Mouse (Mus musculus): ENCODE results near the gene Tial1. TPM values are rescaled to one million over a fixed set of nuclear protein-coding genes. Genes with fewer than 3 reads are reported as not detected.

Gene Tial1
- polyA plus RNA-seq, 2 experiments = 42.6 to 204 TPM

DNA sequence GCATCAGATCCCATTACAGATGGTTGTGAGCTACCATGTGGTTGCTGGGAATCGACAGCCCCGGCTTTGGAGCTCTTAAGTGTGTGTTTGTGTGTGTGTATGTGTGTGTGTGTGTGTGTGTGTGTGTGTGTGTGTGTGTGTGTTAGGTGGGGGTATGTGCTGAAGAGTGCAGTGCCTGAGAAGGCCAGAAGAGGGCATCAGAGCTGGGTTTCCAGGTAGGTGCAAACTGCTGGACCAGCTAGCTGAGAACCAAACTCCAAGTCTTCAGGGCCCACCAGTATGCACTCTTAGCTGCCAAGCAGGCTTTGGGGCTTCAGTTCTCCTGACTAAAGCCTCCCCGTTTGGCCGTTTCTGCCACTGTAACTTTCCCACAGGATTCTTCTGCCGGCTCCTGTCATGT, 53.3 kb downstream of the Tial1 start:
- no peak overlapping the region for H3K27ac ChIP-seq (replicated peaks; ENCODE audit: low read depth, low read length)
- H3K9ac ChIP-seq (ENCODE audit: low read depth, low read length, severe bottlenecking) = no peak overlapping the region
- H3K4me2 ChIP-seq (replicated peaks; ENCODE audit: low read depth, low read length, severe bottlenecking) = no peak overlapping the region
- WGBS = 86% methylated on average over 5 of the region's 5 CpGs
- H3K4me3 ChIP-seq (replicated peaks; ENCODE audit: low read length) = no peak overlapping the region
- DNase-seq (ENCODE audit: low spot score) = no peak
- TF ChIP-seq POLR2A (IDR thresholded peaks at IDR 0.05; ENCODE audit: borderline replicate concordance, extremely low read depth, insufficient read depth, insufficient read length) = no peak
- no peak for ATAC-seq (ENCODE audit: low FRiP score, low read depth)
- no peaks in the 10 kb centered on the region; the same call in 1 of the 2 replicates for H3K9me3 ChIP-seq (ENCODE audit: control insufficient read depth, low read length)
- H3K36me3 ChIP-seq (ENCODE audit: control insufficient read depth, insufficient read depth, low read length) = no peaks in the 10 kb centered on the region
- H3K4me1 ChIP-seq (ENCODE audit: control insufficient read depth, insufficient read depth, low read length) = peaks cover 4% of the 10 kb centered on the region; the same call in 1 of the 2 replicates
- H3K27me3 ChIP-seq (ENCODE audit: control insufficient read depth, insufficient read depth, low read length) = no peaks in the 10 kb centered on the region

DNA sequence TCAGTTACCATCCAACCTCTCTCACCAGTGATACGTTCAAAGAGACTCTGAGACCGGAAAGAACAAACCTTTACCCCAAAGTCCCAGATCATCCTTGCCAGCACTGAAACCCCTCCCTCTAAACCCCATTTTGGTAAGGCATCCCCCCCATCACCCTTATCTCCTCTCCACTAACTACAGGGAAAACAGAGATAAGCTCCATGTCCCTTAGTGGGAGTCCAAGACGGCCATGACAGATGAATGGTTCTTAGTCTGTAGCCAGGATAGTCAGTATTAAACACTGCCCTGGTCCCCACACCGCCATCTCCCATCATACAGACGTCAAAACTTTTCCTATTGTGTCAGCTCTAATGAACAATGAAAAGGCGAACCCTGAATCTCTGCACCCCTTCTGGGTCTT, 57.5 kb downstream of the Tial1 start:
- ATAC-seq (ENCODE audit: low FRiP score, low read depth) (no peak), DNase-seq (ENCODE audit: low spot score) (no peak)
- no peaks in the 10 kb centered on the region for H3K4me1 ChIP-seq (ENCODE audit: control insufficient read depth, insufficient read depth, low read length)
- WGBS = 84% methylated on average over 6 of the region's 6 CpGs
- no peak overlapping the region for H3K4me3 ChIP-seq (replicated peaks; ENCODE audit: low read length)
- H3K36me3 ChIP-seq (ENCODE audit: control insufficient read depth, insufficient read depth, low read length) = no peaks in the 10 kb centered on the region
- H3K27ac ChIP-seq (replicated peaks; ENCODE audit: low read depth, low read length) = no peak overlapping the region
- TF ChIP-seq POLR2A (IDR thresholded peaks at IDR 0.05; ENCODE audit: borderline replicate concordance, extremely low read depth, insufficient read depth, insufficient read length) = no peak
- no peak overlapping the region for H3K4me2 ChIP-seq (replicated peaks; ENCODE audit: low read depth, low read length, severe bottlenecking)
- no peak overlapping the region for H3K9ac ChIP-seq (ENCODE audit: low read depth, low read length, severe bottlenecking)
- H3K27me3 ChIP-seq (ENCODE audit: control insufficient read depth, insufficient read depth, low read length) = no peaks in the 10 kb centered on the region
- no peaks in the 10 kb centered on the region; the same call in 1 of the 2 replicates for H3K9me3 ChIP-seq (ENCODE audit: control insufficient read depth, low read length)

DNA sequence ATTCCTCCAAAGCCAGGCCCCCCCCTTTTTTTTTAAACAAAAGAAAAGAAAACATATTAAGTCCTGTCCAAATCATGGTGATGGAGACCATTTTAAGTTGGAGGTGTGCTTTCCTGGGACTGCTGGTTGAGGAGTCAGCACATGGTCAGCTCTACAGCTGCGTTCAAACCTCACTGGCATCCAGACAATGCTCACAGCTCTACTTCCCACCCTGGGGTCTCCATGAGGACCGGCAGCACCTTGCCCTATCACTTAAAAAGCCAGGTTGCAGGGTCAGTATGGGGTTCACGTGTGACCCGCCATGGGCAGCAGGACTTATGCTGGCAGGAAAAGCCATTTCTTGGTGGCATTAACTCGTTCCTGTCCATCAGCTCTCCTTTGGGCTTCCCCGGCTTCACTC, 57.9 kb downstream of the Tial1 start:
- Histone ChIP-seq H3K27me3 (ENCODE audit: control insufficient read depth, insufficient read depth, low read length) (no peaks in the 10 kb centered on the region), H3K36me3 (ENCODE audit: control insufficient read depth, insufficient read depth, low read length) (no peaks in the 10 kb centered on the region), H3K9ac (ENCODE audit: low read depth, low read length, severe bottlenecking) (no peak overlapping the region), H3K27ac (replicated peaks; ENCODE audit: low read depth, low read length) (no peak overlapping the region), H3K4me2 (replicated peaks; ENCODE audit: low read depth, low read length, severe bottlenecking) (no peak overlapping the region), H3K4me1 (ENCODE audit: control insufficient read depth, insufficient read depth, low read length) (no peaks in the 10 kb centered on the region), H3K9me3 (ENCODE audit: control insufficient read depth, low read length) (no peaks in the 10 kb centered on the region; the same call in 1 of the 2 replicates), H3K4me3 (replicated peaks; ENCODE audit: low read length) (no peak overlapping the region)
- no peak for TF ChIP-seq POLR2A (IDR thresholded peaks at IDR 0.05; ENCODE audit: borderline replicate concordance, extremely low read depth, insufficient read depth, insufficient read length)
- no peak for ATAC-seq (ENCODE audit: low FRiP score, low read depth)
- 78% methylated on average over 6 of the region's 6 CpGs for WGBS
- no peak for DNase-seq (ENCODE audit: low spot score)

DNA sequence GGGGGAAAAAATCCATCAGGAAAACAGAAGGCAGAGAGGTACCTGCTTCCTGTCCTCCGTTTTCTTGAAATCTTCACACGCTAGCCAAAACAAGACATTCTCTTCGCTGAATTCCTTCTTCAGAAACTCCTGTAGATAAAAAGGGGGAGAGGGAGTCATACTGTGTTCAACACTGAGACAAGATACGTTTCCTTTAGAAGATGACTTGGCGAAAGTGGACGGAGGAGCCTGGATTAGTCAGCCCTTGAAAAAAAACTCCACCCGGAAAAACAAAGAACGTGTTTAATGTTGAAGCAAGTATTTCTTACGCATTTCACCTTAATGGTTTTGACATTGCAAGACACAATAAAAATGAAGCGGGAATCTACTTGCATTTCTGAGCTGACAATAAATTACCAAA, 58.4 kb downstream of the Tial1 start:
- Histone ChIP-seq H3K27ac (replicated peaks; ENCODE audit: low read depth, low read length) (no peak overlapping the region), H3K9ac (ENCODE audit: low read depth, low read length, severe bottlenecking) (no peak overlapping the region), H3K4me1 (ENCODE audit: control insufficient read depth, insufficient read depth, low read length) (no peaks in the 10 kb centered on the region), H3K4me3 (replicated peaks; ENCODE audit: low read length) (no peak overlapping the region), H3K27me3 (ENCODE audit: control insufficient read depth, insufficient read depth, low read length) (no peaks in the 10 kb centered on the region), H3K9me3 (ENCODE audit: control insufficient read depth, low read length) (no peaks in the 10 kb centered on the region), H3K36me3 (ENCODE audit: control insufficient read depth, insufficient read depth, low read length) (no peaks in the 10 kb centered on the region), H3K4me2 (replicated peaks; ENCODE audit: low read depth, low read length, severe bottlenecking) (no peak overlapping the region)
- ATAC-seq (ENCODE audit: low FRiP score, low read depth) = no peak
- no peak for TF ChIP-seq POLR2A (IDR thresholded peaks at IDR 0.05; ENCODE audit: borderline replicate concordance, extremely low read depth, insufficient read depth, insufficient read length)
- no peak for DNase-seq (ENCODE audit: low spot score)
- 80% methylated on average over 10 of the region's 10 CpGs for WGBS

DNA sequence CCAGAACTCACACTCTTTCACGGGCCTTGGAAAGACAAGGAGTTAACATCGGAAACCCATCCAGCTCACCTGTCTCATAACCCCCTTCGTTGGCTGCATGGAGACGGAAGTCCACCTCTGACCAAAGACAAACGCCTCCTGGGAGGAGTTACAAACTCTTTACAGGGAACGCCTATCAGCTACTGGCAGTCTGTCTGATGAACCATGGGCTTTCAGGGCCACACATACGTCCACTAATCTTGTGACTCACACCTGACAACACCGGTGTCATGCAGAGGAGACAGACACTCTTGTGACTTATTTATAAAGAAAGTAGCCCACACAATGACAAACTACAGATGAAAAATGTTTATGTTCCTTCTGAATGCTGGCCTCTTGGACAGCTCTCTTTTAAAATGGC, 58.9 kb downstream of the Tial1 start:
- Histone ChIP-seq H3K27ac (replicated peaks; ENCODE audit: low read depth, low read length) (no peak overlapping the region), H3K4me3 (replicated peaks; ENCODE audit: low read length) (no peak overlapping the region), H3K9me3 (ENCODE audit: control insufficient read depth, low read length) (no peaks in the 10 kb centered on the region), H3K27me3 (ENCODE audit: control insufficient read depth, insufficient read depth, low read length) (no peaks in the 10 kb centered on the region), H3K4me1 (ENCODE audit: control insufficient read depth, insufficient read depth, low read length) (no peaks in the 10 kb centered on the region), H3K4me2 (replicated peaks; ENCODE audit: low read depth, low read length, severe bottlenecking) (no peak overlapping the region), H3K9ac (ENCODE audit: low read depth, low read length, severe bottlenecking) (no peak overlapping the region), H3K36me3 (ENCODE audit: control insufficient read depth, insufficient read depth, low read length) (no peaks in the 10 kb centered on the region)
- ATAC-seq (ENCODE audit: low FRiP score, low read depth) (no peak), DNase-seq (ENCODE audit: low spot score) (no peak)
- no peak for TF ChIP-seq POLR2A (IDR thresholded peaks at IDR 0.05; ENCODE audit: borderline replicate concordance, extremely low read depth, insufficient read depth, insufficient read length)
- 91% methylated on average over 8 of the region's 8 CpGs for WGBS

DNA sequence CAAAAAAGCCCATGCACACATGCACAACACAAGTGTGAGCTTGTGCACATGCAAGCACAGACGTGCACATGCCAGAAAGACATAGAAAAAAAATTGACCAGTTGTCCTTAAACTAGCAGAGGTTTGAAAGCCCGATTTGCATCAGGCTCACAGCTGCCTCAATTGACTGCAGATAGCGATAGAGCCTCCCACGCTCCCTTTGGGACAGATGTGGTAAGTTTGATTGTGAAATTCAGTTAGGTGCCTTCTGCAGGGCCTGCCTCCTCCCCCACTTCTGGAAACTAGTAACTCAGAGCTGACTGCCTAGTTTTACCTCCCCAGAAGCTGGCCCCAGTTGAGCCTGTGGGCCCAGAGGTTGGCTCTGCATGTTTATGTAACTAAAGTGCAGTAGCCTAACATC, 62.9 kb downstream of the Tial1 start:
- no peak overlapping the region for H3K27ac ChIP-seq (replicated peaks; ENCODE audit: low read depth, low read length)
- TF ChIP-seq POLR2A (IDR thresholded peaks at IDR 0.05; ENCODE audit: borderline replicate concordance, extremely low read depth, insufficient read depth, insufficient read length) = no peak
- H3K27me3 ChIP-seq (ENCODE audit: control insufficient read depth, insufficient read depth, low read length) = no peaks in the 10 kb centered on the region
- H3K4me2 ChIP-seq (replicated peaks; ENCODE audit: low read depth, low read length, severe bottlenecking) = no peak overlapping the region
- ATAC-seq (ENCODE audit: low FRiP score, low read depth) = no peak
- no peak for DNase-seq (ENCODE audit: low spot score)
- WGBS = 85% methylated on average over 4 of the region's 4 CpGs
- H3K4me1 ChIP-seq (ENCODE audit: control insufficient read depth, insufficient read depth, low read length) = no peaks in the 10 kb centered on the region
- no peak overlapping the region for H3K4me3 ChIP-seq (replicated peaks; ENCODE audit: low read length)
- no peak overlapping the region for H3K9ac ChIP-seq (ENCODE audit: low read depth, low read length, severe bottlenecking)
- no peaks in the 10 kb centered on the region for H3K9me3 ChIP-seq (ENCODE audit: control insufficient read depth, low read length)
- no peaks in the 10 kb centered on the region for H3K36me3 ChIP-seq (ENCODE audit: control insufficient read depth, insufficient read depth, low read length)
